Mouse (Mus musculus): ENCODE measurements around the gene Slc25a11.

Slc25a11 gene

DNA sequence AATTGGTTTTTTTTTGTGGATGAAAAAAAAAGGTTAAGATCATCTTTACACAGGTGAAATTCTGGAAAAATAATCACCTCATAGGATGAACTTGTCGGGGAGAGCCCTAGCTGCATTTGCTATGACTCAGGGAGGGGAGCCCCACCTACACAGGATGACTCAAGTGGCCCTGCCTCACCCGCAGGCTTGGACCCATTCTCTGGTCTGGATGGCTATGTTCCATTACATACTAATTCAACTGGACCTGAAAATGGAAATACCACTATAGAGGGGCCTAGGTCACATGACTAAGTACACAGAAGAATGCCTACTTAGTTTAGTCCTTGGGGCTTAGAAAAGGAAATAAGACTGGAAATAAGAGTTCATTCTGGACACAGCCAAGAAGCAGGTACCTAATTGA is 4.1 kb upstream of the Slc25a11 start:
- DNase-seq (ENCODE audit: low read depth) = peak; percentile 87

DNA sequence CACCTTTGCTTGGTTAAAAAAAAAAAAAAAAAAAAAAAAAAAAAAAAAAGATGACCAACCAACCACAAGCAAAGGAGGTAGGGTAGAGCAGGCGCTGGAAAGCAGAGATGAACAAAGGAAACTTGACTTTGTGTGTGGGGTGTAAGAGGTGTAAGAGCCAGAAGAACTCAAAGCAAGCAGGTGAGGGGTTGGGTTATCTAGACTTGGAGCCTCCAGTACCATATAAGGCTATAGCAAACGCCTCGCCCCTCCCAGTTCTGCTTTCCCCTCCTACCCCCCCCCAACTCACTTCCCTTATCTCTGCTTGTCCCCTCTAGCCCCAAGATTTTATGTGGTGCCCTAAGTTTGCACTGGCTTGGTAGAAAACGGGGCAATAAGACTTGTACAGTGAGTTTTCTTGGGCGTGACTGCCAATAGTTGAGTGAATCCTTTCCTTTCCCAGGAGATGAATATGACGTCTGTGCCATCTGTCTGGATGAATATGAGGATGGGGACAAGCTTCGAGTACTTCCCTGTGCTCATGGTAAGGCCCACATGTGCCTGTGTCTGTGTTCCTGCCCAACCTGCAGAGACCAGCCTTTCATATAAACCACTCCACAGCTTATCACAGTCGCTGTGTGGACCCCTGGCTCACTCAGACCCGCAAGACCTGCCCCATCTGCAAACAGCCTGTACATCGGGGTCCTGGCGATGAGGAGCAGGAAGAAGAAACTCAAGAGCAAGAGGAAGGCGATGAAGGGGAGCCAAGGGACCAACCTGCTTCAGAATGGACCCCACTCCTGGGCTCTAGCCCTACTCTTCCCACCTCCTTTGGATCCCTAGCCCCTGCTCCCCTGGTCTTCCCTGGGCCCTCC is 3.3 kb upstream of the Slc25a11 start:
- DNase-seq (ENCODE audit: low read depth) = peak; percentile 88

GRCm38 (mm10) chr11:70649185-70649734 is 2.0 kb upstream of the Slc25a11 start:
- peak; percentile 28 for DNase-seq (ENCODE audit: low read depth)

DNA sequence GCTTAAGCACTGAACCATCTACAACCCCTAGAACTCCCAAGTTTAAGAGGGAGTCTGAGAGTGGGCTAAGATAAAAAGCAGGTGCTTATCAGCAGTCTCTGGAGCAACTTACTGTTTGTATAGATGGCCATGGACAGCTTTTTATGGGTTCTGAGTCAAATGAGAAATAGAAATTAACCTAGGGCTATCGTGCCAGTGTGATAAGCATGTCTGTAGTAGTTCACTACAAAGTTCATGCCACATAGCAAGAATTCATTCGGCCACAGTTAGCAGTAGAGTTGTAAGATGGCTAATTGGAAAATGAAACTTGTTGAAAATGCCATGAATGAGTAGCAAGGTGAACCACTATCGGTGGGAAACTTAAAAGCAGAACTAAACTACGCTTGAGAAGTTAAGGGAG is 1.2 kb upstream of the Slc25a11 start:
- DNase-seq (ENCODE audit: low read depth) = peak; percentile 51

- DNase-seq (ENCODE audit: low read depth) = peak; percentile 57
These were observed 589 bp upstream of the Slc25a11 start for GRCm38 (mm10) chr11:70647716-70648420.

GRCm38 (mm10) chr11:70646259-70646555 is 1.1 kb downstream of the Slc25a11 start:
- DNase-seq (ENCODE audit: low read depth) = no peak

GRCm38 (mm10) chr11:70645461-70646258 is 1.6 kb downstream of the Slc25a11 start:
- DNase-seq (ENCODE audit: low read depth) = no peak

DNA sequence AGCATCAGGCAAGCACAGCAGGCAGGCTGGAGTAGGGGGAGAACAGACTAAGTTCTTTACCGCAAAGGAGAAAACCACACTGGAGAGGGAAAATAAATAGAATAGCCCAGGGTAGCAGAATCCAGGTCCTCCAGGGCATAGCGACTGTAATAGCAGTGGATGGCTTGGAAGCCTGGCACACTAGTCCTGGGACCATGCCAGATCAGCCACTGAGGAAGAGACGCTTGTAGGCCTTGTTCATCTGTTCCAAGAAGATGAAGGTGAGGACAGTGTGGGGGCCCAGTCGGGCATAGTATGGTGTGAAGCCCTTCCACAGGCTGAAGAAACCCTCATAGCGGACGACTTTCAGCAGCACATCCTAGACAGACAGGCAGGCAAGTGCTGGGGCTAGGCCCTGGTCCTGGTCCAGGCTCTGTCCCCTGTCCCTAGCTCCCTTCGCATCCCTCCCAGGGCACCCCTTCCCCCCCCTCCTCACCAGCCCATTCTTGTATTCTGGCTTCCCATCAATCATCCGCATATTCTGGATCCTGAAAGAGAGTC is 2.6 kb downstream of the Slc25a11 start:
- DNase-seq (ENCODE audit: low read depth) = no peak

- no peak for DNase-seq (ENCODE audit: low read depth)
These were observed 4.2 kb downstream of the Slc25a11 start for GRCm38 (mm10) chr11:70643051-70643450.

DNA sequence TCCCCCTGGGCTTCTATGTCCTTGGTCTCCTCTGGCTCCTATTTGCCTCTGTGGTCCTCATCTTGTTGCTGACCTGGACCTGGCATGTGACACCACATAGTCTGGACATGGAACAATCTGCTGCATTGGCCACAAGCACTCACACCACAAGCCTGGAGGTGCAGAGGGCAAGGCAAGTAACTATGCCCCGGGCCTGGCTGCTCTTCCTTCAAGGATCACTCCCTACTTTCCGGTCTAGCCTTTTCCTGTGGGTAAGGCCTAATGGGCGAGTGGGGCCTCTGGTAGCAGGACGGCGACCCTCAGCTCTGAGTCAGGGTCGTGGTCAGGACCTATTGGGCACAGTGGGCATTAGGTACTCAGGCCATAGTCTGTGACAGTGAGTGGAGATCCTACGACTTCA is 6.0 kb downstream of the Slc25a11 start:
- DNase-seq (ENCODE audit: low read depth) = peak; percentile 52

DNA sequence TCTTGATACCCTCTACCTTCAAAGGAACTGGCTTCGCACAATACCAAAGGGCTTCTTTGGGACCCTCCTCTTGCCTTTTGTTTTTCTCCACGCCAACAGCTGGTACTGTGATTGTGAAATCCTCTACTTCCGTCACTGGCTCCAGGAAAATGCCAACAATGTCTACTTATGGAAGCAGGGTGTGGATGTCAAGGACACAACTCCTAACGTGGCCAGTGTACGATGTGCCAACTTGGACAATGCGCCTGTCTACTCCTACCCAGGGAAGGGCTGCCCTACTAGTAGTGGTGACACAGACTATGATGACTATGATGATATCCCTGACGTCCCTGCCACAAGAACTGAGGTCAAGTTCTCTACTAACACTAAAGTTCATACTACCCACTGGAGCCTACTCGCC is 7.3 kb downstream of the Slc25a11 start:
- DNase-seq (ENCODE audit: low read depth) = no peak

GRCm38 (mm10) chr11:70638714-70639278 is 8.5 kb downstream of the Slc25a11 start, which contains the start of gene Gp1ba:
Gene Gp1ba, plus strand, starts transcription at chr11:70639122.
- peak; percentile 96 for DNase-seq (ENCODE audit: low read depth)

- DNase-seq (ENCODE audit: low read depth) = no peak
These were observed 9.0 kb downstream of the Slc25a11 start for GRCm38 (mm10) chr11:70638293-70638692.

GRCm38 (mm10) chr11:70637764-70638163 is 9.5 kb downstream of the Slc25a11 start:
- peak; percentile 21 for DNase-seq (ENCODE audit: low read depth)

- DNase-seq (ENCODE audit: low read depth) = no peak
These were observed 11.7 kb downstream of the Slc25a11 start for GRCm38 (mm10) chr11:70635601-70636000.

DNA sequence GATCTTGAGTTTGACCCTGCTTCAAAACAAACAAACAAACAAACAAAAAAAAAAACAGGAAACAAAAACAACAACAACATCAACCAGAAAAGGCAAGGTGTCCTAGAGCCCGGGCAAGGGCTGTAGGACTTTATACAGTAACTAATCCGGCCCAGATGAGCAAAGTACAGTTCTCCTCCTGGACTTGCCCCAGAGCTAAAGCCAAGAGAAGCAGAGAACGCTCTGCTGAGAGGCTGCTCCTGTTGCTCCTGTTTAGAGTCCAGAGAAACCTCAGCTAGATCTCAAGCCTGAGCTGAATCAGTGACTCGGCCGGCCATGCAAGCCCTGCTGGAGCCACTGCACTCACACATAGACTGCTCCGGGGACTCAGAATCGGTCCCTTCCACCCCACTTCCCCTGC is 17.1 kb downstream of the Slc25a11 start:
- DNase-seq (ENCODE audit: low read depth) = peak; percentile 36

- peak; percentile 86 for DNase-seq (ENCODE audit: low read depth)
These were observed 17.7 kb downstream of the Slc25a11 start for GRCm38 (mm10) chr11:70629557-70629956.

DNA sequence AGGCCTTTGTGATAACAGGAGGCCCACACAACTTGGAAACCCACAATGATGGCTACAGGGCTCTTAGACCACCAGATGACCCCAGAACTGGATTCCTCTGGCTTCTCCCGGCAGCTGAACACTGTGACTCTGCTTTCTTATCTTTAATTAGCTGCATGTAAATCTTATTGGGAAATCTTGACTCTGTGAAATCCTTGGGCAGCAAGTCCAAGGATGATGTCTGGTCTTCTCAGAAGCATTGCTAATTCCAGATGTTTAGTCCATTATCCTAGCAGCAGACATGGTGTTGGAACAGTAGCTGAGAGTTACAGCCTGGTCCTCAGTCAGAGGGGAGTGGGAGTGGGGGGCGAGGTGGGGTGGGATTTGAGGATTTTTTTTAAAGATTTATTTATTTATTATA is 18.8 kb downstream of the Slc25a11 start:
- DNase-seq (ENCODE audit: low read depth) = no peak

DNA sequence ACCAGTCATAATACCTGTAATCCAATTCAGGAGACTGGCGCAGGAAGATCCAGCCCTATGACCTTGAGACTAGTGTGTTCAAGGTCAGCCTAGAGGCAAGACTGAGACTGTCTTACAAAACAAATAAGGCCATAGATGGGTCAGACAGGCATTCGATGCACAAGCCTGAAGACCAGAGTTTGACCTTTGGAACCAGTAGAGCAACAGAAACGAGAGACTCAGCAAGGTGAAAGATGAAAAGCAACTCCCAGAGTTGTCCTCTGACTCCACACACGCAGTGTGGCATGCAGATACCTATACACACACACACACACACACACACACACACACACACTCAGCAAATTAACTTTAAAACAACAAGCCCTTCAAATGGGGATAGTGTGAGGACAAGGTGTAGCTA is 20.4 kb downstream of the Slc25a11 start:
- DNase-seq (ENCODE audit: low read depth) = no peak

DNA sequence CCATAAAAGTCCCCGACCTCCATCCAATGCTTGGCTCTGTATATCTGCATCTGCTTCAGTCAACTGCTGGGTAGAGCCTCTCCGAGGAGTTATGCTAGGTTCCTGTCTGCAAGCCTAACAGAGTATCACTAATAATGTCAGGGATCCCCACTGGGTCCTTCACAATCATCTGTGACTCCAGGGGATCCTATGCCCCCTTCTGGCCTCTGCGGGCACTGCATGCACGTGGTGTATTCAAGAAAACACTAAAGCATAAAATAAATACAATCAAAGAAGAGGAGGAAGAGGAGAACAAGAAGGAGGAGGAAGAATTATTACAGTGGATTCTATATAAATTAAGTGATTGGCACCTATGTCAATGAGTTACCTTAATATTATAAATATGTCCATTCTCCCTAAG is 21.8 kb downstream of the Slc25a11 start:
- DNase-seq (ENCODE audit: low read depth) = peak; percentile 68

- DNase-seq (ENCODE audit: low read depth) = peak; percentile 66
These were observed 24.1 kb downstream of the Slc25a11 start for GRCm38 (mm10) chr11:70623053-70623742.
